Mouse (Mus musculus) ES-Bruce4 (cell line): ENCODE measurements around the gene Rab31.

Experiments
- CTCF ChIP-seq: IDR thresholded peaks from one replicate; pipeline ENCODE4 v1.8.1; 2011; ENCODE audit warnings: low read depth, low read length
- EP300 ChIP-seq: IDR thresholded peaks from 2 replicates; pipeline ENCODE4 v1.6.1; 2011; ENCODE audit warnings: low read depth, low read length; ENCODE audit not compliant: insufficient read depth
- POLR2A ChIP-seq: IDR thresholded peaks from one replicate; pipeline ENCODE4 v1.8.1; 2011; ENCODE audit warnings: low read length; ENCODE audit not compliant: insufficient read depth

DNA sequence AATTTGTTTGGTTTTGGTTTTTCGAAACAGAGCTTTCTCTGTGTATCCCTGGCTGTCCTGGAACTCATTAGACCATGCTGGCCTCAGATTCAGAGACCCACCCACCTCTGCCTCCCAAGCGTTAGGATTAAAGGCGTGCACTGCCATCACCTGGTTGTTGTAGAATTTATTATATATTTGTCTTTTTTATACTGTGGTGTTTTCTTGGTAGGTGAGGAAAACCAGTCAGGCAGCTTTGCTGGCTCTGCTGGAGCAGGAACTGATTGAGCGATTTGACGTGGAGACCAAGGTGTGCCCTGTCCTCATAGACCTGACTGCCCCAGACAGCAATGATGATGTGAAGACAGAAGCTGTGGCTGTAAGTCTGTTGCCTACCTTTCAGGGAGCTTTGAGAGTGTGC, 38.5 kb upstream of the Rab31 start:
- TF ChIP-seq POLR2A (no peak), CTCF (no peak), EP300 (no peak)
